Mouse (Mus musculus) limb, embryonic 15.5 days (tissue): ENCODE data around the gene Hist1h3h. TPM values are rescaled to one million over a fixed set of nuclear protein-coding genes. Genes with fewer than 3 reads are reported as not detected.
A peak's percentile ranks its signal among the peaks of the same experiment; 100 is the strongest.
"Not testable (repeated sequence)": the region's sequence is repeated elsewhere in the genome, so short reads cannot be mapped to it uniquely, and the experiment has no call there.

Experiments
- ATAC-seq: fragments of 200-750 bp; cut with Nextera tagmentation; 2 replicates; pipeline ENCODE4 v1.8.0; 2017; ENCODE audit warnings: low read depth, moderate TSS enrichment; ENCODE audit not compliant: insufficient number of reproducible peaks, low FRiP score, low TSS enrichment
- H3K27ac ChIP-seq: fragments of 300-500 bp; sonication (generic); 2 replicates; pipeline ENCODE4 v1.5.1; 2015; ENCODE audit warnings: moderate library complexity, mild to moderate bottlenecking, inconsistent platforms
- H3K27me3 ChIP-seq: fragments of 300-500 bp; sonication (generic); 2 replicates; pipeline ENCODE4 v1.6.1; 2015; ENCODE audit warnings: inconsistent platforms
- H3K36me3 ChIP-seq: fragments of 300-500 bp; sonication (generic); 2 replicates; pipeline ENCODE4 v1.6.1; 2015; ENCODE audit warnings: inconsistent platforms
- H3K4me1 ChIP-seq: fragments of 300-500 bp; sonication (generic); 2 replicates; pipeline ENCODE4 v1.6.1; 2015; ENCODE audit warnings: inconsistent platforms
- H3K4me2 ChIP-seq: fragments of 300-500 bp; sonication (generic); 2 replicates; pipeline ENCODE4 v1.6.1; 2015; ENCODE audit warnings: mild to moderate bottlenecking, inconsistent platforms
- H3K4me3 ChIP-seq: fragments of 300-500 bp; sonication (generic); 2 replicates; pipeline ENCODE4 v1.5.1; 2015; ENCODE audit warnings: mild to moderate bottlenecking, inconsistent platforms
- H3K9ac ChIP-seq: fragments of 300-500 bp; sonication (generic); 2 replicates; pipeline ENCODE4 v1.6.1; 2015; ENCODE audit warnings: inconsistent platforms
- H3K9me3 ChIP-seq: fragments of 300-500 bp; sonication (generic); 2 replicates; pipeline ENCODE4 v1.6.1; 2016; ENCODE audit warnings: inconsistent platforms
- WGBS: fragments of 180-500 bp; shearing (Covaris S2); methylation state at CpG from one replicate; pipeline ENCODE4 v1.1.7; 2015; 5-methylcytosine and 5-hydroxymethylcytosine counted together
- polyA plus RNA-seq: library from polyadenylated mRNA; unstranded; fragments of >200 nt; fragmentation: Nextera tagmentation; extraction: Ambion mirVana; gene quantifications from 2 replicates; pipeline ENCODE4 v1.2.1, GENCODE M21; 2015

Hist1h3h gene
- polyA plus RNA-seq, 1 experiment from 2014 or later: 7.6 TPM

GRCm38 (mm10) chr13:21734010-21734905, 16.8 kb downstream of the Hist1h3h start:
- Histone ChIP-seq H3K9ac (peak overlapping the region; percentile 33; the same call in 1 of the 2 replicates), H3K4me1 (0 out of 2 replicates have a peak, but pooled peaks cover 2% of the 10 kb centered on the region), H3K9me3 (no peaks in the 10 kb centered on the region), H3K4me2 (peak overlapping the region; percentile 67), H3K27me3 (no peaks in the 10 kb centered on the region), H3K36me3 (no peaks in the 10 kb centered on the region), H3K27ac (peak overlapping the region; percentile 96), H3K4me3 (peak overlapping the region; percentile 45)
- ATAC-seq: peak; percentile 77
- under 1% methylated on average over 21 of the region's 21 CpGs for WGBS

- H3K4me1 ChIP-seq, H3K27me3 ChIP-seq, H3K9me3 ChIP-seq, H3K36me3 ChIP-seq: not testable (repeated sequence)
- WGBS: under 1% methylated on average over 39 of the region's 56 CpGs
- Histone ChIP-seq H3K9ac (peak within 1 kb of the TSS; percentile 33; the same call in 1 of the 2 replicates), H3K4me2 (peak within 1 kb of the TSS; percentile 67), H3K4me3 (peak within 1 kb of the TSS; percentile 45), H3K27ac (peak within 1 kb of the TSS; percentile 96)
- ATAC-seq: peak; percentile 87
Observed at GRCm38 (mm10) chr13:21734906-21735767, 17.7 kb downstream of the Hist1h3h start, which contains the start of gene Hist1h4j. Gene Hist1h4j, plus strand, starts transcription at chr13:21735064.

- 84% methylated on average over 1 of the region's 1 CpGs for WGBS
- no peak overlapping the region for H3K9ac ChIP-seq
- peaks cover 10% of the 10 kb centered on the region for H3K4me1 ChIP-seq
Observed at GRCm38 (mm10) chr13:21745006-21745405, 27.5 kb downstream of the Hist1h3h start.

GRCm38 (mm10) chr13:21749387-21750158, 32.1 kb downstream of the Hist1h3h start:
- H3K9ac ChIP-seq: peak overlapping the region; percentile 23
- H3K4me2 ChIP-seq: peak overlapping the region; percentile 53
- H3K27ac ChIP-seq: peak overlapping the region; percentile 94
- ATAC-seq: no peak
- H3K4me1 ChIP-seq: peaks cover 20% of the 10 kb centered on the region
- no peaks in the 10 kb centered on the region for H3K9me3 ChIP-seq
- no peaks in the 10 kb centered on the region for H3K27me3 ChIP-seq
- H3K36me3 ChIP-seq: no peaks in the 10 kb centered on the region
- peak overlapping the region; percentile 47 for H3K4me3 ChIP-seq
- 6% methylated on average over 5 of the region's 5 CpGs for WGBS

More at GRCm38 (mm10) chr13:21745006-21745405, 27.5 kb downstream of the Hist1h3h start:
- H3K36me3 ChIP-seq: no peaks in the 10 kb centered on the region
- H3K27ac ChIP-seq: no peak overlapping the region
- no peak overlapping the region for H3K4me3 ChIP-seq
- H3K9me3 ChIP-seq: no peaks in the 10 kb centered on the region
- H3K4me2 ChIP-seq: no peak overlapping the region
- ATAC-seq: no peak
- no peaks in the 10 kb centered on the region for H3K27me3 ChIP-seq

- H3K4me3 ChIP-seq: peak within 1 kb of the TSS; percentile 47
Observed at GRCm38 (mm10) chr13:21750159-21751017, 32.9 kb downstream of the Hist1h3h start, which contains the start of gene Hist1h4k. Gene Hist1h4k, minus strand, starts transcription at chr13:21750505.

GRCm38 (mm10) chr13:21751417-21751816, 34.0 kb downstream of the Hist1h3h start:
- Histone ChIP-seq H3K4me1 (peaks cover 23% of the 10 kb centered on the region), H3K4me2 (no peak overlapping the region), H3K9me3 (no peaks in the 10 kb centered on the region), H3K9ac (no peak overlapping the region), H3K4me3 (no peak overlapping the region), H3K27ac (no peak overlapping the region), H3K27me3 (no peaks in the 10 kb centered on the region), H3K36me3 (no peaks in the 10 kb centered on the region)
- no peak for ATAC-seq

More at GRCm38 (mm10) chr13:21750159-21751017, 32.9 kb downstream of the Hist1h3h start, which contains the start of gene Hist1h4k:
- not testable (repeated sequence) for H3K27me3 ChIP-seq, H3K36me3 ChIP-seq, H3K9me3 ChIP-seq
- ATAC-seq: peak; percentile 81
- Histone ChIP-seq H3K9ac (peak within 1 kb of the TSS; percentile 23), H3K27ac (peak within 1 kb of the TSS; percentile 94), H3K4me1 (peaks cover 23% of the 10 kb centered on the region), H3K4me2 (peak within 1 kb of the TSS; percentile 53)
- WGBS: under 1% methylated on average over 45 of the region's 56 CpGs

- 73% methylated on average over 3 of the region's 3 CpGs for WGBS
- Histone ChIP-seq H3K4me1 (peaks cover 23% of the 10 kb centered on the region), H3K27me3 (no peaks in the 10 kb centered on the region), H3K27ac (peak overlapping the region; percentile 67), H3K36me3 (no peaks in the 10 kb centered on the region), H3K4me3 (no peak overlapping the region), H3K9me3 (no peaks in the 10 kb centered on the region), H3K9ac (no peak overlapping the region), H3K4me2 (no peak overlapping the region)
- ATAC-seq: no peak
Observed at GRCm38 (mm10) chr13:21751827-21752226, 34.4 kb downstream of the Hist1h3h start.

- Histone ChIP-seq H3K27ac (peak overlapping the region; percentile 67), H3K9ac (no peak overlapping the region), H3K9me3 (no peaks in the 10 kb centered on the region), H3K4me1 (peaks cover 23% of the 10 kb centered on the region), H3K4me3 (no peak overlapping the region), H3K4me2 (no peak overlapping the region), H3K36me3 (no peaks in the 10 kb centered on the region), H3K27me3 (no peaks in the 10 kb centered on the region)
- WGBS: 33% methylated on average over 3 of the region's 3 CpGs
- ATAC-seq: no peak
Observed at GRCm38 (mm10) chr13:21752356-21752755, 34.9 kb downstream of the Hist1h3h start.

GRCm38 (mm10) chr13:21753051-21753523, 35.6 kb downstream of the Hist1h3h start:
- H3K36me3 ChIP-seq: no peaks in the 10 kb centered on the region
- no peaks in the 10 kb centered on the region for H3K9me3 ChIP-seq
- peak overlapping the region; percentile 93 for H3K27ac ChIP-seq
- H3K4me1 ChIP-seq: peaks cover 23% of the 10 kb centered on the region
- peak; percentile 1; the same call in 1 of the 2 replicates for ATAC-seq
- H3K27me3 ChIP-seq: no peaks in the 10 kb centered on the region
- H3K9ac ChIP-seq: peak overlapping the region; percentile 26; the same call in 1 of the 2 replicates
- H3K4me3 ChIP-seq: peak overlapping the region; percentile 45
- peak overlapping the region; percentile 63 for H3K4me2 ChIP-seq
- WGBS: 1% methylated on average over 10 of the region's 10 CpGs

GRCm38 (mm10) chr13:21753524-21754285, 36.2 kb downstream of the Hist1h3h start, which contains the start of the genes Hist1h2ak and Hist1h2bn:
Gene Hist1h2ak, minus strand, starts transcription at chr13:21753827.
Gene Hist1h2bn, plus strand, starts transcription at chr13:21754123.
- not testable (repeated sequence) for H3K36me3 ChIP-seq, H3K27me3 ChIP-seq, H3K9me3 ChIP-seq
- ATAC-seq: peak; percentile 93
- WGBS: 0% methylated on average over 48 of the region's 50 CpGs
- Histone ChIP-seq H3K9ac (peak within 1 kb of the TSS; percentile 26; the same call in 1 of the 2 replicates), H3K4me3 (peak within 1 kb of the TSS; percentile 45), H3K4me2 (peak within 1 kb of the TSS; percentile 63), H3K27ac (peak within 1 kb of the TSS; percentile 93), H3K4me1 (peaks cover 21% of the 10 kb centered on the region)
